Mouse (Mus musculus): ENCODE measurements at regions not wholly inside any gene's neighbourhood (a gene's known extent, or its start where the extent isn't known, plus 50 kb on each side); places are given as distances from the start of the nearest gene placed in this dataset.

GRCm38 (mm10) chr5:75880088-75880684 lies 98.1 kb downstream of the Kdr start:
- WGBS, result 63% methylated on average over 10 of the region's 10 CpGs
- Histone ChIP-seq H3K36me3 (no peaks in the 10 kb centered on the region), H3K4me3 (no peak overlapping the region), H3K9me3 (no peaks in the 10 kb centered on the region), H3K9ac (no peak overlapping the region), H3K27me3 (replicated peaks) (no peaks in the 10 kb centered on the region), H3K27ac (replicated peaks) (no peak overlapping the region), H3K4me1 (peaks cover 29% of the 10 kb centered on the region), H3K4me2 (no peak overlapping the region)
- ATAC-seq (ENCODE audit: extremely low read depth, insufficient number of reproducible peaks, low FRiP score, low TSS enrichment), result no peak

GRCm38 (mm10) chr5:75878361-75878760 lies 99.9 kb downstream of the Kdr start:
- WGBS, result 51% methylated on average over 8 of the region's 8 CpGs
- no peak overlapping the region for H3K4me3 ChIP-seq
- H3K9me3 ChIP-seq, result no peaks in the 10 kb centered on the region
- H3K27ac ChIP-seq (replicated peaks), result no peak overlapping the region
- no peaks in the 10 kb centered on the region for H3K27me3 ChIP-seq (replicated peaks)
- H3K4me1 ChIP-seq, result peaks cover 32% of the 10 kb centered on the region
- ATAC-seq (ENCODE audit: extremely low read depth, insufficient number of reproducible peaks, low FRiP score, low TSS enrichment), result no peak
- H3K36me3 ChIP-seq, result no peaks in the 10 kb centered on the region
- H3K9ac ChIP-seq, result no peak overlapping the region
- H3K4me2 ChIP-seq, result no peak overlapping the region

- no peaks in the 10 kb centered on the region for H3K9me3 ChIP-seq
- no peak overlapping the region for H3K27ac ChIP-seq (replicated peaks)
- no peaks in the 10 kb centered on the region for H3K27me3 ChIP-seq (replicated peaks)
- H3K4me2 ChIP-seq, result no peak overlapping the region
- WGBS, result 72% methylated on average over 4 of the region's 4 CpGs
- H3K36me3 ChIP-seq, result no peaks in the 10 kb centered on the region
- peaks cover 32% of the 10 kb centered on the region for H3K4me1 ChIP-seq
- no peak for ATAC-seq (ENCODE audit: extremely low read depth, insufficient number of reproducible peaks, low FRiP score, low TSS enrichment)
- no peak overlapping the region for H3K9ac ChIP-seq
- no peak overlapping the region for H3K4me3 ChIP-seq
Observed at GRCm38 (mm10) chr5:75877609-75877971, 100.7 kb downstream of the Kdr start.

GRCm38 (mm10) chr5:75876871-75877608 lies 101.2 kb downstream of the Kdr start:
- Histone ChIP-seq H3K9ac (no peak overlapping the region; the same call in 1 of the 2 replicates), H3K9me3 (no peaks in the 10 kb centered on the region), H3K4me3 (no peak overlapping the region), H3K36me3 (no peaks in the 10 kb centered on the region), H3K4me1 (peaks cover 32% of the 10 kb centered on the region), H3K27ac (replicated peaks) (peak overlapping the region; percentile 49), H3K27me3 (replicated peaks) (no peaks in the 10 kb centered on the region), H3K4me2 (no peak overlapping the region)
- 23% methylated on average over 9 of the region's 9 CpGs for WGBS
- ATAC-seq (ENCODE audit: extremely low read depth, insufficient number of reproducible peaks, low FRiP score, low TSS enrichment), result no peak

- Histone ChIP-seq H3K4me1 (peaks cover 9% of the 10 kb centered on the region), H3K36me3 (no peaks in the 10 kb centered on the region)
- ATAC-seq (ENCODE audit: extremely low read depth, insufficient number of reproducible peaks, low FRiP score, low TSS enrichment), result no peak
Observed at GRCm38 (mm10) chr5:75871120-75871519, 107.1 kb downstream of the Kdr start.

GRCm38 (mm10) chr5:75870666-75871065 lies 107.6 kb downstream of the Kdr start:
- Histone ChIP-seq H3K27me3 (replicated peaks) (no peaks in the 10 kb centered on the region), H3K4me3 (no peak overlapping the region), H3K9ac (no peak overlapping the region), H3K27ac (replicated peaks) (no peak overlapping the region), H3K36me3 (no peaks in the 10 kb centered on the region), H3K4me1 (peaks cover 9% of the 10 kb centered on the region), H3K4me2 (no peak overlapping the region), H3K9me3 (peaks cover 5% of the 10 kb centered on the region; the same call in 1 of the 2 replicates)
- 69% methylated on average over 14 of the region's 14 CpGs for WGBS
- no peak for ATAC-seq (ENCODE audit: extremely low read depth, insufficient number of reproducible peaks, low FRiP score, low TSS enrichment)

More at GRCm38 (mm10) chr5:75871120-75871519, 107.1 kb downstream of the Kdr start:
- Histone ChIP-seq H3K9ac (no peak overlapping the region), H3K27me3 (replicated peaks) (no peaks in the 10 kb centered on the region), H3K4me2 (no peak overlapping the region), H3K27ac (replicated peaks) (no peak overlapping the region), H3K4me3 (no peak overlapping the region), H3K9me3 (peaks cover under 1% of the 10 kb centered on the region; the same call in 1 of the 2 replicates)
- WGBS, result 16% methylated on average over 8 of the region's 8 CpGs

- no peak overlapping the region for H3K9ac ChIP-seq
- H3K27ac ChIP-seq (replicated peaks), result no peak overlapping the region
- no peak overlapping the region for H3K4me3 ChIP-seq
- H3K9me3 ChIP-seq, result peaks cover 6% of the 10 kb centered on the region; the same call in 1 of the 2 replicates
- no peaks in the 10 kb centered on the region for H3K36me3 ChIP-seq
- peaks cover 7% of the 10 kb centered on the region for H3K4me1 ChIP-seq
- no peak for ATAC-seq (ENCODE audit: extremely low read depth, insufficient number of reproducible peaks, low FRiP score, low TSS enrichment)
- no peak overlapping the region for H3K4me2 ChIP-seq
- no peaks in the 10 kb centered on the region for H3K27me3 ChIP-seq (replicated peaks)
- 79% methylated on average over 4 of the region's 4 CpGs for WGBS
Observed at GRCm38 (mm10) chr5:75869535-75869934, 108.7 kb downstream of the Kdr start.

GRCm38 (mm10) chr5:75865096-75865495 lies 113.2 kb downstream of the Kdr start:
- H3K27ac ChIP-seq (replicated peaks), result no peak overlapping the region
- no peak overlapping the region for H3K4me3 ChIP-seq
- WGBS, result 84% methylated on average over 6 of the region's 6 CpGs
- H3K36me3 ChIP-seq, result no peaks in the 10 kb centered on the region
- 0 out of 2 replicates have a peak, but pooled peaks cover 5% of the 10 kb centered on the region for H3K27me3 ChIP-seq (replicated peaks)
- peaks cover 6% of the 10 kb centered on the region; the same call in 1 of the 2 replicates for H3K9me3 ChIP-seq
- no peak overlapping the region for H3K9ac ChIP-seq
- no peaks in the 10 kb centered on the region for H3K4me1 ChIP-seq
- no peak for ATAC-seq (ENCODE audit: extremely low read depth, insufficient number of reproducible peaks, low FRiP score, low TSS enrichment)
- no peak overlapping the region for H3K4me2 ChIP-seq

GRCm38 (mm10) chr5:75863358-75863757 lies 114.9 kb downstream of the Kdr start:
- no peak for ATAC-seq (ENCODE audit: extremely low read depth, insufficient number of reproducible peaks, low FRiP score, low TSS enrichment)
- Histone ChIP-seq H3K4me2 (no peak overlapping the region), H3K27ac (replicated peaks) (no peak overlapping the region), H3K4me1 (no peaks in the 10 kb centered on the region), H3K4me3 (no peak overlapping the region), H3K36me3 (no peaks in the 10 kb centered on the region), H3K9me3 (peaks cover 6% of the 10 kb centered on the region; the same call in 1 of the 2 replicates), H3K27me3 (replicated peaks) (0 out of 2 replicates have a peak, but pooled peaks cover 5% of the 10 kb centered on the region), H3K9ac (no peak overlapping the region)
- WGBS, result 63% methylated on average over 6 of the region's 6 CpGs

- Histone ChIP-seq H3K27ac (replicated peaks) (no peak overlapping the region), H3K36me3 (no peaks in the 10 kb centered on the region), H3K27me3 (replicated peaks) (0 out of 2 replicates have a peak, but pooled peaks cover 5% of the 10 kb centered on the region), H3K9me3 (peaks cover 6% of the 10 kb centered on the region; the same call in 1 of the 2 replicates), H3K4me2 (no peak overlapping the region), H3K4me3 (no peak overlapping the region), H3K4me1 (no peaks in the 10 kb centered on the region), H3K9ac (no peak overlapping the region)
- no peak for ATAC-seq (ENCODE audit: extremely low read depth, insufficient number of reproducible peaks, low FRiP score, low TSS enrichment)
- WGBS, result 11% methylated on average over 8 of the region's 8 CpGs
Observed at GRCm38 (mm10) chr5:75862630-75862991, 115.6 kb downstream of the Kdr start.

- Histone ChIP-seq H3K27ac (replicated peaks) (no peak overlapping the region), H3K9ac (no peak overlapping the region), H3K4me2 (no peak overlapping the region), H3K4me3 (no peak overlapping the region), H3K4me1 (no peaks in the 10 kb centered on the region), H3K9me3 (peaks cover 6% of the 10 kb centered on the region; the same call in 1 of the 2 replicates), H3K36me3 (no peaks in the 10 kb centered on the region), H3K27me3 (replicated peaks) (0 out of 2 replicates have a peak, but pooled peaks cover 5% of the 10 kb centered on the region)
- ATAC-seq (ENCODE audit: extremely low read depth, insufficient number of reproducible peaks, low FRiP score, low TSS enrichment), result no peak
- WGBS, result 54% methylated on average over 8 of the region's 8 CpGs
Observed at GRCm38 (mm10) chr5:75861916-75862629, 116.2 kb downstream of the Kdr start.

All from heart, embryonic 13.5 days (tissue).